Mouse (Mus musculus) E14TG2a.4 (cell line): Measurements from ENCODE around the gene Fgf4.
A peak's percentile ranks its signal among the peaks of the same experiment; 100 is the strongest.
"Not testable (repeated sequence)": the region's sequence is repeated elsewhere in the genome, so short reads cannot be mapped to it uniquely, and the experiment has no call there.

Experiments used
- H3K27me3 ChIP-seq: 2 replicates; pipeline ENCODE4 v1.6.1; 2014; ENCODE audit warnings: low read length, control low read depth; ENCODE audit not compliant: insufficient read depth
- H3K36me3 ChIP-seq: 2 replicates; pipeline ENCODE4 v1.6.1; 2014; ENCODE audit warnings: low read length, control low read depth; ENCODE audit not compliant: insufficient read depth
- H3K4me1 ChIP-seq: replicated peaks from 2 replicates; pipeline ENCODE4 v1.6.1; 2014; ENCODE audit warnings: low read depth, low read length, control low read depth
- H3K4me3 ChIP-seq: replicated peaks from 2 replicates; pipeline ENCODE4 v1.5.1; 2014; ENCODE audit warnings: mild to moderate bottlenecking, low read length
- H3K9me3 ChIP-seq: 2 replicates; pipeline ENCODE4 v1.6.1; 2014; ENCODE audit warnings: low read length, control low read depth
- CTCF ChIP-seq: conservative IDR thresholded peaks from 2 replicates; pipeline ENCODE4 v1.5.1; 2014; ENCODE audit warnings: low read length
- NANOG ChIP-seq: IDR thresholded peaks from 2 replicates; pipeline ENCODE4 v1.6.1; 2014; ENCODE audit warnings: borderline replicate concordance, low read length, mixed read lengths
- POU5F1 ChIP-seq: IDR thresholded peaks from 2 replicates; pipeline ENCODE4 v1.6.1; 2014; ENCODE audit warnings: low read length, borderline replicate concordance

The Fgf4 gene

GRCm38 (mm10) chr7:144878401-144878800, 31.2 kb downstream of the Fgf4 start:
- Histone ChIP-seq H3K36me3 (no peaks in the 10 kb centered on the region), H3K27me3 (no peaks in the 10 kb centered on the region; the same call in 1 of the 2 replicates), H3K4me1 (peaks cover 32% of the 10 kb centered on the region), H3K4me3 (no peak overlapping the region), H3K9me3 (no peaks in the 10 kb centered on the region)
- TF ChIP-seq NANOG (no peak), CTCF (no peak)

DNA sequence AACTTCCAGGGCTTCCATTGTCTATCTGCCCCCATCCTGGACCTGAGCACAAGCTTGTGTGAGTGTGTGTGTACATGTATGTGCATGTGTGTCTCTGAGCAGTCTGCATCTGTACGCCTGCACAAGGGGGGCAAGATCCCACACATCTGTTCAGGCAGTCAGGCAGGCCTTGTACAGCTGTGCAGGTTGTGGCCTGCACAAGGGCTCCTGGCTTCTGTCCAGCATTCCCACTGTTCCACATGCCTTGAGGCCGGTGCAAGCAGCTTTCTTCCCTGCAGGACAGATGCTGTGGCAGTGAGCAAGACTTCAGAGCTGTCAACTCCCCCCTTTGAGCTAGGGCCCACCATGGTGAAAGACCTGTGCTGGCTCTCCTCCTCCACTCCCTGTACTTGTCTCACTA, 35.9 kb downstream of the Fgf4 start:
- no peak for TF ChIP-seq NANOG
- no peak for TF ChIP-seq POU5F1
- TF ChIP-seq CTCF = no peak
- no peaks in the 10 kb centered on the region for H3K9me3 ChIP-seq
- peaks cover 15% of the 10 kb centered on the region for H3K4me1 ChIP-seq
- H3K36me3 ChIP-seq = no peaks in the 10 kb centered on the region
- H3K4me3 ChIP-seq = no peak overlapping the region
- H3K27me3 ChIP-seq = no peaks in the 10 kb centered on the region; the same call in 1 of the 2 replicates

DNA sequence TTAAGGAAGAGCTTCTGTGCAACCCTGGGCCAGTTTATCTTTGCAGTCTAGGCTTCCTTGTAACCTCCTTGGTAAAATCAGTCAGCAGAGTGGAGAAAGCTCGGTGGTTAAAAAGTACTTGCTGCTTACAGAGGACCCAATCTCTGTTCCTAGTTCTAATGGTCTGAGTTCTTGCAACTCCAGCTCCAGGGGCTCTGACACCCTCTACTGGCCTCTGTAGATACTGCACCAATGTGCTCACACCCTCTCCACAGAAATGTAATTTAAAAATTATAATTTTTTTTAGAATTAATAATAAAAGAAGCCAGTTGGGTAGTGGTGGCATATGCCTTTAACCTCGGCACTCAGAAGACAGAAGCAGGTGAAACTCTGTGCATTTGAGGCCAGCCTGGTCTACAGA, 40.5 kb downstream of the Fgf4 start:
- Histone ChIP-seq H3K36me3 (no peaks in the 10 kb centered on the region), H3K4me1 (peaks cover 45% of the 10 kb centered on the region), H3K4me3 (no peak overlapping the region), H3K27me3 (0 out of 2 replicates have a peak, but pooled peaks cover 3% of the 10 kb centered on the region), H3K9me3 (no peaks in the 10 kb centered on the region)
- TF ChIP-seq CTCF (peak; percentile 88), POU5F1 (no peak), NANOG (no peak)

GRCm38 (mm10) chr7:144888564-144889299, 41.6 kb downstream of the Fgf4 start:
- Histone ChIP-seq H3K36me3 (no peaks in the 10 kb centered on the region), H3K4me1 (peaks cover 45% of the 10 kb centered on the region), H3K4me3 (peak overlapping the region; percentile 58), H3K27me3 (0 out of 2 replicates have a peak, but pooled peaks cover 3% of the 10 kb centered on the region), H3K9me3 (no peaks in the 10 kb centered on the region)
- TF ChIP-seq CTCF (no peak), POU5F1 (peak; percentile 95), NANOG (no peak)

- not testable (repeated sequence) for H3K36me3 ChIP-seq, H3K4me3 ChIP-seq, H3K9me3 ChIP-seq
- TF ChIP-seq CTCF = peak; percentile 31
- Histone ChIP-seq H3K4me1 (peaks cover 59% of the 10 kb centered on the region), H3K27me3 (peaks cover 13% of the 10 kb centered on the region)
These were observed 43.5 kb downstream of the Fgf4 start for GRCm38 (mm10) chr7:144890661-144891060.

DNA sequence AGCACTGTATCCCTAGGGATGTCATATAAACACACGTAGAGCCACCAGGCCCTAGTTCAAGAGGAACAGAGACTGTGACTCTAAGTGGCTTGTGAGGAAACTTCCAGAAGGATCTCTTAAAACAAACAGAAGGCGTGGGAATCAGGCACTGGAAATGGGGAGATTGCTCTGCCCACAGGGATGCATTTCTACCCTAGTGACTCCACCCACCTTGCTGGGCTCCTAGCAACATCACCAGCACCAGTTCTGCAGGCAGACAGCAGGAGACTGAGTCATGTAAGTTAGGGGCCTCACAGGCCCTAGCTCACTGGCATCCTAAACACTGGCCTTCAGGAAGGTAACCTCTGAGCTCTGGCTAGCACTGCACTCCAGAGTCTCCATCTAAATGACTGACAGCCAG, 44.7 kb downstream of the Fgf4 start:
- Histone ChIP-seq H3K36me3 (no peaks in the 10 kb centered on the region), H3K4me3 (no peak overlapping the region), H3K4me1 (peaks cover 69% of the 10 kb centered on the region), H3K9me3 (no peaks in the 10 kb centered on the region), H3K27me3 (peaks cover 25% of the 10 kb centered on the region)
- TF ChIP-seq NANOG = no peak
- TF ChIP-seq CTCF = no peak
- TF ChIP-seq POU5F1 = no peak

DNA sequence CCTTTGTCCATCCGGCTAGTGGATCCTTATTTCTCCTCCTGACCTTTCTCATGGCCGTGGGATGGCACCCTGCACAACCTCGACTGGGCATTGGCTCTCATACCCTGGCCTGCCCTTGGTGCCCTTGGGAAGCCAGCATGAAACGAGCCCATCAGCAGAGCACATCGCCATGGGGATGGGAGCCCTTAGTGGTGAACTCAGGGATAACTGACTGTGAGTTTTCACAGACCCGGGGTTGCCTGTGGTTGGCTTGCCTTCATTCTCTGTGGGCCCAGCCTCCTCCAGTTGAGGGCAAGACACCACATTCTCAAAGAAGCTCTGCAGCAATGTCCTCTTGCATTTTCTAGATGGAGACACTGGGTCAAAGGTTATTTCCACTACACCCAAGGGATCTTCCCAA, 45.2 kb downstream of the Fgf4 start:
- Histone ChIP-seq H3K4me3 (no peak overlapping the region), H3K27me3 (peaks cover 30% of the 10 kb centered on the region), H3K9me3 (no peaks in the 10 kb centered on the region), H3K4me1 (peaks cover 69% of the 10 kb centered on the region), H3K36me3 (no peaks in the 10 kb centered on the region)
- no peak for TF ChIP-seq CTCF
- no peak for TF ChIP-seq POU5F1
- TF ChIP-seq NANOG = no peak

GRCm38 (mm10) chr7:144894191-144894590, 47.0 kb downstream of the Fgf4 start:
- TF ChIP-seq CTCF (peak; percentile 41), POU5F1 (no peak), NANOG (no peak)
- Histone ChIP-seq H3K4me1 (peaks cover 71% of the 10 kb centered on the region), H3K9me3 (no peaks in the 10 kb centered on the region), H3K4me3 (no peak overlapping the region), H3K36me3 (peaks cover 4% of the 10 kb centered on the region; the same call in 1 of the 2 replicates), H3K27me3 (peaks cover 38% of the 10 kb centered on the region)

GRCm38 (mm10) chr7:144894706-144895105, 47.5 kb downstream of the Fgf4 start:
- TF ChIP-seq CTCF (no peak), POU5F1 (no peak), NANOG (no peak)

More at GRCm38 (mm10) chr7:144894706-144895105, 47.5 kb downstream of the Fgf4 start:
- H3K4me3 ChIP-seq = peak overlapping the region; percentile 79
- peaks cover 71% of the 10 kb centered on the region for H3K4me1 ChIP-seq
- H3K9me3 ChIP-seq = no peaks in the 10 kb centered on the region
- peaks cover 9% of the 10 kb centered on the region for H3K36me3 ChIP-seq
- peaks cover 36% of the 10 kb centered on the region for H3K27me3 ChIP-seq
